8 mouse cellular contexts compared by ENCODE assay signal in the genomic region with DNA sequence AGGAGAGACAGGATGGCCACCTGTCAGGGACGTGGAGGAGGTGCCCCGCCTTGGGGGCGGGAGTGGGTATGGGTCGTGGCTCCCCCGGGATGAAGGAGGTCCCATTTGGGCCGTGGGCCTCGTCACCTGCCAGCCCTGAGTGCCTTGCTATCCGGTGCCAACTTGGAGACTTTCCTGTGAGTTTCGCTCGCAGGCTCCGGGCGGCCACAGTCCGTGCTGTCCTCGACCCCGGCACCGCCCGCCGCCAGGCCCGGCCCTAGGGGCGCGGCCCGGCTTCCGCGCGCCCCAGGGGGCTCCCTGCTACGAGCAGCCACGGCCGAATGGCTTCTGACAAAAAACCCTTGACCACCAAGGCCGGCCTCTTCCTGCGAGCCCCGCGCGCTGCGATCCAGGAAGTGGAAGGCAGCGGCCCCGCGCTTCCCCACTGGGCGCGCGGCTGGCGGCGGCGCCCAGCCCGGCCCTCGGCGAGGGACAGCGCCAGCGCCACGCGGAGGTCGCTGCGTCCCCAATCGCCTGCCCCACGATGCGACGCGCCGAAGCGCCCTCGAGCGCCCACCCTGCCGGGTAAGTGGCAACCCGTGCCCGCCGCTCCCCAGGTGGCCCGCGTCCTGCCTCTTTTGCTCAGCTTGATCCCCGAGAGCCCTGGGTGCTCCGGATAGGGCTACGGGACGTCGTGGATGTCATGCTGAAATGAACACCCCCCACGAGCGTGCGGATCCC. TPM values are rescaled to one million over a fixed set of nuclear protein-coding genes. Genes with fewer than 3 reads are reported as not detected.
DNase-seq lines count a peak whose midpoint lies in the region; ATAC-seq and TF ChIP-seq lines count a peak whose summit lies in the region.

Gene Rin3, plus strand, starts transcription at position 286 of the 720 bp plus-strand sequence.

- H3K4me3 ChIP-seq in ES-Bruce4 (ENCODE audit: low read depth, low read length), result peak within 1 kb of the TSS; percentile 60
- peak within 1 kb of the TSS; percentile 55 for H3K4me3 ChIP-seq in forebrain, embryonic 16.5 days (replicated peaks; ENCODE audit: low read length)
- H3K4me3 ChIP-seq in hindbrain, embryonic 11.5 days (ENCODE audit: low read depth, low read length), result peak within 1 kb of the TSS; percentile 48
- peak within 1 kb of the TSS; percentile 64 for H3K4me3 ChIP-seq in limb, embryonic 13.5 days
- peak within 1 kb of the TSS; percentile 51 for H3K4me3 ChIP-seq in midbrain, embryonic 12.5 days

- no peak for TF ChIP-seq POLR2A in ES-Bruce4 (IDR thresholded peaks at IDR 0.05; ENCODE audit: insufficient read depth, low read length)

- no peak for TF ChIP-seq CTCF in ES-Bruce4 (IDR thresholded peaks at IDR 0.05; ENCODE audit: low read depth, low read length)

- under 1% methylated on average over 73 of the region's 75 CpGs for WGBS in forebrain, embryonic 16.5 days
- 1% methylated on average over 55 of the region's 75 CpGs for WGBS in hindbrain, embryonic 11.5 days
- WGBS in limb, embryonic 13.5 days, result under 1% methylated on average over 74 of the region's 75 CpGs
- WGBS in midbrain, embryonic 12.5 days, result 1% methylated on average over 66 of the region's 75 CpGs

- H3K27ac ChIP-seq in ES-Bruce4 (ENCODE audit: insufficient read depth, low read length), result no peak within 1 kb of the TSS
- H3K27ac ChIP-seq in forebrain, embryonic 16.5 days (ENCODE audit: low read length), result no peak within 1 kb of the TSS; the same call in 1 of the 2 replicates
- 0 out of 2 replicates have a peak within 1 kb of the TSS, but pooled peaks have one; percentile 10 for H3K27ac ChIP-seq in hindbrain, embryonic 11.5 days (ENCODE audit: low read depth, low read length)
- peak within 1 kb of the TSS; percentile 28; the same call in 1 of the 2 replicates for H3K27ac ChIP-seq in limb, embryonic 13.5 days
- H3K27ac ChIP-seq in midbrain, embryonic 12.5 days (replicated peaks), result no peak within 1 kb of the TSS

- H3K4me1 ChIP-seq in ES-Bruce4 (ENCODE audit: control insufficient read depth, insufficient read depth, low read length), result no peaks in the 10 kb centered on the region
- H3K4me1 ChIP-seq in forebrain, embryonic 16.5 days (replicated peaks; ENCODE audit: control insufficient read depth, insufficient read depth, low read length), result peaks cover 20% of the 10 kb centered on the region
- no peaks in the 10 kb centered on the region for H3K4me1 ChIP-seq in hindbrain, embryonic 11.5 days (replicated peaks; ENCODE audit: control insufficient read depth, insufficient read depth, low read length)
- H3K4me1 ChIP-seq in limb, embryonic 13.5 days, result peaks cover 31% of the 10 kb centered on the region
- H3K4me1 ChIP-seq in midbrain, embryonic 12.5 days, result peaks cover 17% of the 10 kb centered on the region

- TF ChIP-seq EP300 in ES-Bruce4 (IDR thresholded peaks at IDR 0.05; ENCODE audit: insufficient read depth, low read depth, low read length), result no peak

- DNase-seq in adrenal gland, postnatal 14 days, result peak; percentile 77
- DNase-seq in hindbrain, embryonic 11.5 days (ENCODE audit: low spot score), result peak; percentile 67
- DNase-seq in splenic B cell, adult 2 months (ENCODE audit: low read depth, low spot score), result peak; percentile 64
- no peak for DNase-seq in right cerebral cortex, postnatal 25 days

- H3K9ac ChIP-seq in ES-Bruce4 (ENCODE audit: low read depth, poor library complexity, severe bottlenecking), result peak within 1 kb of the TSS; percentile 77
- H3K9ac ChIP-seq in forebrain, embryonic 16.5 days (replicated peaks; ENCODE audit: low read depth, low read length), result peak within 1 kb of the TSS; percentile 69
- peak within 1 kb of the TSS; percentile 73 for H3K9ac ChIP-seq in hindbrain, embryonic 11.5 days (ENCODE audit: low read depth, low read length)
- peak within 1 kb of the TSS; percentile 85 for H3K9ac ChIP-seq in limb, embryonic 13.5 days
- peak within 1 kb of the TSS; percentile 50 for H3K9ac ChIP-seq in midbrain, embryonic 12.5 days (replicated peaks)

- H3K9me3 ChIP-seq in ES-Bruce4 (replicated peaks; ENCODE audit: control insufficient read depth, insufficient read depth, low read length, poor library complexity, severe bottlenecking), result peaks cover 4% of the 10 kb centered on the region
- H3K9me3 ChIP-seq in forebrain, embryonic 16.5 days (ENCODE audit: control insufficient read depth, low read length), result peaks cover 4% of the 10 kb centered on the region; the same call in 1 of the 2 replicates
- H3K9me3 ChIP-seq in hindbrain, embryonic 11.5 days (ENCODE audit: control insufficient read depth, low read length), result no peaks in the 10 kb centered on the region
- peaks cover 10% of the 10 kb centered on the region for H3K9me3 ChIP-seq in limb, embryonic 13.5 days
- H3K9me3 ChIP-seq in midbrain, embryonic 12.5 days, result no peaks in the 10 kb centered on the region

- H3K27me3 ChIP-seq in ES-Bruce4 (ENCODE audit: control insufficient read depth, insufficient read depth, low read length, poor library complexity, severe bottlenecking), result no peaks in the 10 kb centered on the region
- no peaks in the 10 kb centered on the region; the same call in 1 of the 2 replicates for H3K27me3 ChIP-seq in forebrain, embryonic 16.5 days (replicated peaks; ENCODE audit: control insufficient read depth, insufficient read depth, low read length)
- no peaks in the 10 kb centered on the region for H3K27me3 ChIP-seq in hindbrain, embryonic 11.5 days (ENCODE audit: control insufficient read depth, insufficient read depth, low read length)
- peaks cover 14% of the 10 kb centered on the region; the same call in 1 of the 2 replicates for H3K27me3 ChIP-seq in limb, embryonic 13.5 days
- peaks cover 41% of the 10 kb centered on the region for H3K27me3 ChIP-seq in midbrain, embryonic 12.5 days
- H3K27me3 ChIP-seq in splenic B cell, adult 2 months (ENCODE audit: control insufficient read depth, insufficient read depth, low read length, poor library complexity, severe bottlenecking), result no peaks in the 10 kb centered on the region

- no peaks in the 10 kb centered on the region for H3K36me3 ChIP-seq in ES-Bruce4 (ENCODE audit: control insufficient read depth, insufficient read depth, low read length, poor library complexity, severe bottlenecking)
- H3K36me3 ChIP-seq in forebrain, embryonic 16.5 days (ENCODE audit: control insufficient read depth, insufficient read depth), result no peaks in the 10 kb centered on the region
- H3K36me3 ChIP-seq in hindbrain, embryonic 11.5 days (ENCODE audit: control insufficient read depth, insufficient read depth, low read length), result no peaks in the 10 kb centered on the region
- H3K36me3 ChIP-seq in limb, embryonic 13.5 days, result no peaks in the 10 kb centered on the region
- H3K36me3 ChIP-seq in midbrain, embryonic 12.5 days, result no peaks in the 10 kb centered on the region
- H3K36me3 ChIP-seq in splenic B cell, adult 2 months (ENCODE audit: control insufficient read depth, insufficient read depth, low read length, poor library complexity, severe bottlenecking), result no peaks in the 10 kb centered on the region

- peak; percentile 74 for ATAC-seq in forebrain, embryonic 16.5 days
- ATAC-seq in hindbrain, embryonic 11.5 days (ENCODE audit: low FRiP score), result peak; percentile 64
- peak; percentile 55 for ATAC-seq in limb, embryonic 13.5 days (ENCODE audit: low FRiP score, low read depth)
- peak; percentile 57 for ATAC-seq in midbrain, embryonic 12.5 days (ENCODE audit: low FRiP score, low read depth)

- H3K4me2 ChIP-seq in forebrain, embryonic 16.5 days (ENCODE audit: low read length), result peak within 1 kb of the TSS; percentile 96
- H3K4me2 ChIP-seq in hindbrain, embryonic 11.5 days (replicated peaks; ENCODE audit: low read depth, low read length), result peak within 1 kb of the TSS; percentile 97
- H3K4me2 ChIP-seq in limb, embryonic 13.5 days (replicated peaks), result peak within 1 kb of the TSS; percentile 94
- peak within 1 kb of the TSS; percentile 74 for H3K4me2 ChIP-seq in midbrain, embryonic 12.5 days (replicated peaks)

RNA-seq across cellular contexts. Expression of gene Rin3, which starts in this region (rescaled TPM):
- 8.2 and 8.7 TPM in 2 replicates for polyA plus RNA-seq in ES-Bruce4 (2011; ENCODE audit: insufficient read depth, insufficient read length, low read depth, missing spikeins)
- 19.3 and 28.1 TPM in 2 replicates for total RNA-seq in adrenal gland, postnatal 14 days (2021)
- polyA plus RNA-seq in forebrain, embryonic 16.5 days (2015; fragmentation: Nextera tagmentation; extraction: Ambion mirVana), result 1.7 and 3.3 TPM in 2 replicates
- polyA plus RNA-seq in hindbrain, embryonic 11.5 days (2014; fragmentation: Nextera tagmentation; extraction: Ambion mirVana), result 3.1 and 5.0 TPM in 2 replicates
- 6.9 and 7.1 TPM in 2 replicates for polyA plus RNA-seq in limb, embryonic 13.5 days (2015; fragmentation: Nextera tagmentation; extraction: Ambion mirVana)
- polyA plus RNA-seq in midbrain, embryonic 12.5 days (2016; fragmentation: Nextera tagmentation; extraction: Ambion mirVana), result 4.2 and 5.1 TPM in 2 replicates

Comparison
In these comparisons a context has a peak if more than half of its experiments do, and no peak if none do; other contexts are left out.
1. H3K27ac ChIP-seq: peak in hindbrain, embryonic 11.5 days (single experiment) and limb, embryonic 13.5 days (single experiment); none in ES-Bruce4 (single experiment), forebrain, embryonic 16.5 days (single experiment) and midbrain, embryonic 12.5 days (single experiment).
2. Peak in every context shown above with its lines, with median percentiles within 50 percentile points of each other: H3K4me3 ChIP-seq, H3K9ac ChIP-seq, ATAC-seq and H3K4me2 ChIP-seq.